Mouse (Mus musculus): Measurements from ENCODE around the gene Arl8b.
"Not testable (repeated sequence)": the region's sequence is repeated elsewhere in the genome, so short reads cannot be mapped to it uniquely, and the experiment has no call there.

The Arl8b gene

DNA sequence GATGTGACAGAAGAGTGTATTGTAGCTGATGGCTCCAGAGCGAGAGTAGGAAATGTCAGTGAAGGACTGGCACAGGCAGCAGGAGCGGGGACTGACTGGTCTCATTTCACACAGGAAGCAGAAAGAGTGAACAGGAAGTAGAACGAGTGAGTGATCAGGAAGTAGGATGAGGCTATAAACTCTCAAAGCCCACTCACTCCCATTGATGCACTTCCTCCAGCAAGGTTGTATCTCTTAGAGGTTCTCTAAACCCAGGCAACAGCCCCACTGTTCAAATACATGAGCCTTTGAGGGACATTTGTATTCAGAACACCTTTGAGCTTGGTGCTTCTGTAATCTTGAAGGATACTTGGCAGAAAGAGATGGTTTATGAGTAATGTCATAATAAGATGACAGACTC, 61.2 kb downstream of the Arl8b start:
- H3K27me3 ChIP-seq (ENCODE audit: insufficient read depth, low read length), result no peaks in the 10 kb centered on the region
- H3K4me1 ChIP-seq (replicated peaks; ENCODE audit: low read depth, low read length), result no peaks in the 10 kb centered on the region
- TF ChIP-seq POU5F1 (IDR thresholded peaks at IDR 0.05; ENCODE audit: borderline replicate concordance, low read length), result no peak
- no peak for TF ChIP-seq NANOG (IDR thresholded peaks at IDR 0.05; ENCODE audit: borderline replicate concordance, low read length)
- no peak for TF ChIP-seq CTCF (conservative IDR thresholded peaks at IDR 0.05; ENCODE audit: low read length)
- no peaks in the 10 kb centered on the region for H3K9me3 ChIP-seq (ENCODE audit: low read length)
- peaks cover 78% of the 10 kb centered on the region for H3K36me3 ChIP-seq (ENCODE audit: insufficient read depth, low read length)
- H3K4me3 ChIP-seq (replicated peaks; ENCODE audit: low read length), result no peak overlapping the region

DNA sequence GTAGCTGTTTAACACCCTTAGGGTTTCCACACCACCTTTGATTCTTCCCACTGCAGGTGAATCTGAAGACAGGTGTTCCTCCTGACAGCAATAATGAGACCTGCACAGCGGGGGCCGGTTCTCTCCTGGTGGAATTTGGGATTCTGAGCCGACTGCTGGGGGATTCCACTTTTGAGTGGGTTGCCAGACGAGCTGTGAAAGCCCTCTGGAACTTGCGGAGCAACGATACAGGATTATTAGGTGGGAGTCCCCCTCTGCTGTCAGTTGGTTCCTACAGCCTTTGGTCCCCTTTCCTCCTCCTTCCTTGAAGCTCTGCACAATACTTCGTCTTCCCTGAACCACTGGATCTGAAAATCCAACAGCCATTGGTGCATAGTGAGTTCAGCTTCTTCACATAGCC, 61.9 kb downstream of the Arl8b start:
- TF ChIP-seq NANOG (IDR thresholded peaks at IDR 0.05; ENCODE audit: borderline replicate concordance, low read length) (no peak), POU5F1 (IDR thresholded peaks at IDR 0.05; ENCODE audit: borderline replicate concordance, low read length) (no peak), CTCF (conservative IDR thresholded peaks at IDR 0.05; ENCODE audit: low read length) (no peak)
- H3K4me3 ChIP-seq (replicated peaks; ENCODE audit: low read length), result no peak overlapping the region
- H3K27me3 ChIP-seq (ENCODE audit: insufficient read depth, low read length), result no peaks in the 10 kb centered on the region
- no peaks in the 10 kb centered on the region for H3K9me3 ChIP-seq (ENCODE audit: low read length)
- peaks cover 75% of the 10 kb centered on the region for H3K36me3 ChIP-seq (ENCODE audit: insufficient read depth, low read length)
- no peaks in the 10 kb centered on the region for H3K4me1 ChIP-seq (replicated peaks; ENCODE audit: low read depth, low read length)

DNA sequence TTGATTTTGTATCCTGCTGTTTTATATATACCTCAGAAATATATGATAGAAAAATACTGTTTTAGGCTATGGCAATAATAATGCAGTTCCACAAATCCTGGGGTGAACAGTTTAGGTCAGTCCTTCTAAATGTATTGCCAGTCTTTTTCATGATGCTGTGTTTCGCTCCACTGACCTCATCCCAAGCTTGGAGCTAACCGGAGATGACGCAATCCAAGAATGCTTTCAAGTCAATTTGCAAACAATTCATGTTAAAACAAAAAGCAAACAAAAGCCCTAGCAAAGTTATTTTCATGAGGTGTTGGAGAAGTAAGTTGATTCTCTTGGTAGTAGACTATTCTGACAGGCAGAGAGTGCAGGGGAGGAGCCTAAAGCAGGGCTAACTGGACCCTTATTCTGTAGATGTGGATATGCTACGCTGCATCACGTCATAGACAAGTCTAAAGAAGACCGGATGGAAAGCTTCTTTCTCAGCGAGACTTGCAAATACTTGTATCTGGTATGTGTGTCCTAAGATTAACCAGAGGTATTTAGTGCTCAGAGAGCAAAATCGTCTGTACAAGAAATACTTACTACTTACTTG, 69.3 kb downstream of the Arl8b start:
- peaks cover 79% of the 10 kb centered on the region for H3K36me3 ChIP-seq (ENCODE audit: insufficient read depth, low read length)
- no peaks in the 10 kb centered on the region for H3K9me3 ChIP-seq (ENCODE audit: low read length)
- H3K4me3 ChIP-seq (replicated peaks; ENCODE audit: low read length), result no peak overlapping the region
- TF ChIP-seq NANOG (IDR thresholded peaks at IDR 0.05; ENCODE audit: borderline replicate concordance, low read length) (no peak), CTCF (conservative IDR thresholded peaks at IDR 0.05; ENCODE audit: low read length) (no peak), POU5F1 (IDR thresholded peaks at IDR 0.05; ENCODE audit: borderline replicate concordance, low read length) (no peak)
- no peaks in the 10 kb centered on the region for H3K27me3 ChIP-seq (ENCODE audit: insufficient read depth, low read length)
- no peaks in the 10 kb centered on the region for H3K4me1 ChIP-seq (replicated peaks; ENCODE audit: low read depth, low read length)

DNA sequence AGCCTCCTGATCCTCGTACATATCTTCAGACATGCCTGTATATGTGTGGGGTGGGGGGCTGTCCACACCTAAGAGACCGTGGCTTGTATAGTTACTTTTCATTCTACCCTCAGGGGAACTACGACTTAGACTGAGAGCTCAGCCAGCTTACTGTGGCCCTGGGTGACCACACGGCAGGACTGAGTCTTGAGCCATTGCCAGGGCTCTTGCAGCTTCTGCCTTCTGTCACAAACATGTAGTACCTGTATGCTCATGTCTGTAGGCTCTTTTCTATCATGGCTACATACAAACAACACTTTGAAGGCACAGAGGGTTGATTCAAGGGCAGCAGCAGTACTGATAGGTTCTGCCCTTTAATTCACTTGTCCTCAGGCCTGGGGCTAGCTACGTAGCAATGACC, 70.1 kb downstream of the Arl8b start:
- Histone ChIP-seq H3K9me3 (ENCODE audit: low read length) (no peaks in the 10 kb centered on the region), H3K36me3 (ENCODE audit: insufficient read depth, low read length) (peaks cover 74% of the 10 kb centered on the region), H3K4me3 (replicated peaks; ENCODE audit: low read length) (no peak overlapping the region), H3K27me3 (ENCODE audit: insufficient read depth, low read length) (no peaks in the 10 kb centered on the region), H3K4me1 (replicated peaks; ENCODE audit: low read depth, low read length) (no peaks in the 10 kb centered on the region)
- TF ChIP-seq NANOG (IDR thresholded peaks at IDR 0.05; ENCODE audit: borderline replicate concordance, low read length), result no peak
- no peak for TF ChIP-seq POU5F1 (IDR thresholded peaks at IDR 0.05; ENCODE audit: borderline replicate concordance, low read length)
- no peak for TF ChIP-seq CTCF (conservative IDR thresholded peaks at IDR 0.05; ENCODE audit: low read length)

DNA sequence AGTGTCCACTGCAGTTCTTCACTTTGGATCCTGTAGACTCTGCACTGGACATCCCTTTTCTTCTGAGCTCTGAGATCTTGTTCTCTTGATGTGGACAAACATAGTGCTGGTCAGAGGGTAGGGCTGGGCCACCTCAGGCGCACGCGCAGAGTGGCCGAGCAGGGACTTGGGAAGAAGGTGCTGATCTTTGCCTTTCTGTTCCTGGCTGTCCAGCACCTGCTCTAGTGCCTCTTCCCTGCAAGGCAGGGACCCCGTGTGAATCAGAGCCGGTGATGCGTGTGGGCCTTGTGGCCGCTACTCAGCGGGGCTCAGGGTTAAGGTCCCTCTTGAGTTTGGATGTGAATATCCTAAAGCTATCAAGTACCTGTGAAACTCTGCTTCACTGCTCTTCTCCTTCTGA, 75.7 kb downstream of the Arl8b start:
- Histone ChIP-seq H3K4me3 (replicated peaks; ENCODE audit: low read length) (no peak overlapping the region), H3K4me1 (replicated peaks; ENCODE audit: low read depth, low read length) (no peaks in the 10 kb centered on the region)
- TF ChIP-seq NANOG (IDR thresholded peaks at IDR 0.05; ENCODE audit: borderline replicate concordance, low read length) (no peak), CTCF (conservative IDR thresholded peaks at IDR 0.05; ENCODE audit: low read length) (no peak), POU5F1 (IDR thresholded peaks at IDR 0.05; ENCODE audit: borderline replicate concordance, low read length) (no peak)

DNA sequence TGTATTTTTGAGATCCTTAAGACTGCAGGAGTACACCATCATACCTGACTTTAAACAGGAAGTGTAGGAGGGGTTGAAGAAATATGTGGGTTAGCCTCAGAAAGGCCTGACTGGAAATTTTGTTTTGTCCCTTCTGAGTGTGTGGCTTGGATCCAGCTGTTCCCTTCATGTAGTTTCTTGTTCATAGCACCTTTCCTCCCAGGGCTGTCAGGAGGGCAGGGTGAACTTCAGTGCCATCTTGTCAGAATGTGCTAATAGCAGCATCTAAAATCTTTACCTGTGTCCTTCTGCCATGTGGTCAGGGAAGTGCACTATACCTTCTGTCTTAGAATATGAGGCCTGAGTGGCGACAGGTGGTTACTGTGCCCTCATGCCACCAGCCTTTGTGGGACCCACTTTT, 78.3 kb downstream of the Arl8b start:
- Histone ChIP-seq H3K27me3 (ENCODE audit: insufficient read depth, low read length) (no peaks in the 10 kb centered on the region), H3K36me3 (ENCODE audit: insufficient read depth, low read length) (peaks cover 6% of the 10 kb centered on the region), H3K4me1 (replicated peaks; ENCODE audit: low read depth, low read length) (no peaks in the 10 kb centered on the region), H3K4me3 (replicated peaks; ENCODE audit: low read length) (no peak overlapping the region), H3K9me3 (ENCODE audit: low read length) (no peaks in the 10 kb centered on the region)
- TF ChIP-seq POU5F1 (IDR thresholded peaks at IDR 0.05; ENCODE audit: borderline replicate concordance, low read length) (no peak), NANOG (IDR thresholded peaks at IDR 0.05; ENCODE audit: borderline replicate concordance, low read length) (no peak), CTCF (conservative IDR thresholded peaks at IDR 0.05; ENCODE audit: low read length) (no peak)

More for the DNA sequence above, 75.7 kb downstream of the Arl8b start:
- no peaks in the 10 kb centered on the region for H3K27me3 ChIP-seq (ENCODE audit: insufficient read depth, low read length)
- H3K9me3 ChIP-seq (ENCODE audit: low read length), result no peaks in the 10 kb centered on the region
- H3K36me3 ChIP-seq (ENCODE audit: insufficient read depth, low read length), result peaks cover 30% of the 10 kb centered on the region

DNA sequence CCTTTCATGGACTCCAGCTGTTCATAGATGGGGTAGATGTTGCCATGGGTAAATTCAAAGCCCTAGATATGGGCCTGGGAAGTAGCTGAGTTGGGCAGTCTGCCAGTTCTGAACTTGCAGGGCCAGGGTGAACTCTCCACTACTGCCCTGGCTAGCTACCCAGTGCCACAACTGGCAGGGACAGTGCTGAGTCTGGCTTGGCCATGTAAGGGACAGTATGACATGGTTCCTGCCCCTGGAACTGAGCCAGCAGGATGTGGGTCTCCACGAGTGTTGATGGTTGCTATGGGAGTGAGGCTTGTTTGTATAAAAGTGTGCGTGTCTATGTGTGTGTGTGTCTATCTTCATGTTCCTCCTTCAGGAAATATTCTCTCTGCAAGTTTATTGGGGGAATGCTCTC, 79.6 kb downstream of the Arl8b start:
- H3K36me3 ChIP-seq (ENCODE audit: insufficient read depth, low read length), result no peaks in the 10 kb centered on the region
- no peaks in the 10 kb centered on the region for H3K4me1 ChIP-seq (replicated peaks; ENCODE audit: low read depth, low read length)
- no peaks in the 10 kb centered on the region for H3K9me3 ChIP-seq (ENCODE audit: low read length)
- no peak for TF ChIP-seq CTCF (conservative IDR thresholded peaks at IDR 0.05; ENCODE audit: low read length)
- no peak for TF ChIP-seq NANOG (IDR thresholded peaks at IDR 0.05; ENCODE audit: borderline replicate concordance, low read length)
- no peak for TF ChIP-seq POU5F1 (IDR thresholded peaks at IDR 0.05; ENCODE audit: borderline replicate concordance, low read length)
- no peak overlapping the region for H3K4me3 ChIP-seq (replicated peaks; ENCODE audit: low read length)
- no peaks in the 10 kb centered on the region for H3K27me3 ChIP-seq (ENCODE audit: insufficient read depth, low read length)

DNA sequence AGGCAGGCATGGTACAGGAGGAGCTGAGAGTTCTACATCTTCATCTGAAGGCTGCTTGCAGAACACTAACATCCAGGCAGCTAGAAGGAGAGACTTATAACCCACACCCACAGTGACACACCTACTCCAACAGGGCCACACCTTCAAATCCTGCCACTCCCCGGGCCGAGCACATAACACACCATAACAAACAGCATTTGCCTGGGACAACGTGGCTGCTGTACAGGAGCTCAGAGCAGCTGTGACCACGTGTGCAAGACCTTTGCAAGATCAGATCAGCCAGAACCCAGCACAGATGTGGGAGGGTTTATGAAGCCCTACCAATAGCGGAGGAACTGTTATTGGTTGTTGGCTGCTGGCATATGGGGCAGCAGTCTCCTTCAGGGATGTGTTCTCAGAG, 83.4 kb downstream of the Arl8b start:
- Histone ChIP-seq H3K27me3 (ENCODE audit: insufficient read depth, low read length) (no peaks in the 10 kb centered on the region), H3K4me1 (replicated peaks; ENCODE audit: low read depth, low read length) (no peaks in the 10 kb centered on the region; the same call in 1 of the 2 replicates), H3K9me3 (ENCODE audit: low read length) (no peaks in the 10 kb centered on the region), H3K4me3 (replicated peaks; ENCODE audit: low read length) (no peak overlapping the region), H3K36me3 (ENCODE audit: insufficient read depth, low read length) (no peaks in the 10 kb centered on the region)
- TF ChIP-seq POU5F1 (IDR thresholded peaks at IDR 0.05; ENCODE audit: borderline replicate concordance, low read length), result no peak

DNA sequence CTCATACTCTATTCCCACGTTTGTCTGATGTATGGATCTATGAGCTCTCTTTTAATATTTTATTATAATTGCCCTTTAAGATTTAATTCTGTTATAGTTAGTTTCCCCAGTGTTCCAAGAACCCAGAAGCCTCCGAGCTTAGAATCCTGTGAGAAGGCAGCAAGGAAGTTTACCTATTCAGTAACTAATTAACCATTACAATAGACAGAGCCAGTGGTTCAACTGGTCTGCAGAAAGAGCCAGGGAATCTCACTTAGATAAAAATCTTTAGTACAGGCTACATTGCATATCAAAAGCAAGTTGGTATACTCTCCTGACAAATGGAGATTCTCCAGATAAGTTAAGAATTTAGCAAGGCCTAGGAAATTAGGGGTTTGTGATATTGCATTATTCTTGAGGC, 86.1 kb downstream of the Arl8b start:
- H3K4me3 ChIP-seq (replicated peaks; ENCODE audit: low read length); H3K9me3 ChIP-seq (ENCODE audit: low read length); H3K27me3 ChIP-seq (ENCODE audit: insufficient read depth, low read length); H3K4me1 ChIP-seq (replicated peaks; ENCODE audit: low read depth, low read length); H3K36me3 ChIP-seq (ENCODE audit: insufficient read depth, low read length): not testable (repeated sequence)
